Mouse (Mus musculus) liver, adult 2 months (tissue): Measurements from ENCODE around the gene Bcl2l15.

Experiments used
- CTCF ChIP-seq: fragments of 200-500 bp; IDR thresholded peaks from 2 replicates; pipeline ENCODE4 v1.5.1; 2011; ENCODE audit warnings: low read depth, low read length, control low read depth
- POLR2A ChIP-seq: fragments of 200-500 bp; IDR thresholded peaks from 2 replicates; pipeline ENCODE4 v1.6.1; 2011; ENCODE audit warnings: low read length, control low read depth; ENCODE audit not compliant: insufficient read depth; ENCODE audit errors: extremely low read depth

- no peak for TF ChIP-seq CTCF
- no peak for TF ChIP-seq POLR2A
Measured at GRCm38 (mm10) chr3:103851481-103851880, 19.1 kb downstream of the Bcl2l15 start.
